12 mouse cellular contexts compared by ENCODE assay signal in the genomic region with DNA sequence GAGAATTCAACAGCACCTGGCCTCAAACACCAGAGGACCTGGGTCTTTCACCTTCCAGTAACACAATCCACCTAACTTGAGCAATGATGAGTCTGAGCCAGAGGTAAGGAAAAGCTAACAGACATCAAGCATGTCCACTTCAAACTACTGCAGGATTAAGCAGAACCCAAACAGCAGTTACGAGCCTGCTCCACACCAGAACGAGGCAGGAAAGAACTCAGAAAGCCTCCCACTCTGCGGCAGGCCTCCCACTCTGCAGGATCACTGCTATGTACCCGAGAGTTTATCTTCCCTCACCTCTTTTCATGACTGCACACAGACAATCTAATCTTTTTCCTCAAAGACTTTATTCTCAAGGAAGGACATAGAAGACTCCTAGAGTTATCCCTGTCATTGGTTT. TPM values are rescaled to one million over a fixed set of nuclear protein-coding genes. Genes with fewer than 3 reads are reported as not detected.
DNase-seq lines count a peak whose midpoint lies in the region; ATAC-seq lines count a peak whose summit lies in the region.
"Had no signal": no experiment of that assay in that cellular context is flagged by ENCODE, and none has a peak within 500 bp of the region (broad histone marks: within the 10 kb centered on the region; RNA-seq: fewer than 3 reads in every experiment).

No protein-coding gene starts in this region.

- peaks cover 81% of the 10 kb centered on the region for H3K36me3 ChIP-seq in hindbrain, embryonic 12.5 days
- peaks cover 28% of the 10 kb centered on the region for H3K36me3 ChIP-seq in hindbrain, embryonic 16.5 days (ENCODE audit: control insufficient read depth, insufficient read depth, low read length)
- peaks cover 82% of the 10 kb centered on the region for H3K36me3 ChIP-seq in embryonic facial prominence, embryonic 13.5 days
- peaks cover 93% of the 10 kb centered on the region for H3K36me3 ChIP-seq in limb, embryonic 13.5 days

- intact Hi-C loops in left cerebral cortex, postnatal 14 days (cut with DNase I), result no loop called here
- intact Hi-C loops in left cerebral cortex, postnatal 10 days (cut with DNase I), result no loop called here

- H3K4me3 ChIP-seq in hindbrain, embryonic 12.5 days, result no peak overlapping the region
- no peak overlapping the region for H3K4me3 ChIP-seq in hindbrain, embryonic 16.5 days (ENCODE audit: low read length)
- H3K4me3 ChIP-seq in embryonic facial prominence, embryonic 13.5 days, result no peak overlapping the region
- no peak overlapping the region for H3K4me3 ChIP-seq in limb, embryonic 13.5 days
- H3K4me3 ChIP-seq: embryonic facial prominence, embryonic 15.5 days had no signal

- no peaks in the 10 kb centered on the region for H3K27me3 ChIP-seq in hindbrain, embryonic 12.5 days
- no peaks in the 10 kb centered on the region for H3K27me3 ChIP-seq in hindbrain, embryonic 16.5 days (replicated peaks; ENCODE audit: control insufficient read depth, insufficient read depth, low read length)
- H3K27me3 ChIP-seq in embryonic facial prominence, embryonic 13.5 days, result no peaks in the 10 kb centered on the region
- H3K27me3 ChIP-seq in limb, embryonic 13.5 days, result no peaks in the 10 kb centered on the region
- H3K27me3 ChIP-seq: embryonic facial prominence, embryonic 15.5 days had no signal

- DNase-seq in left cerebral cortex, postnatal 14 days (ENCODE audit: low spot score in 2 of 2), result peak; percentile 41 to 42
- no peak for DNase-seq in left cerebral cortex, postnatal 10 days (ENCODE audit: extremely low spot score in 1 of 2, low spot score in 2 of 2)
- no peak for DNase-seq in cerebellum, postnatal 14 days
- DNase-seq: cerebellum, postnatal 25 days; forebrain, postnatal 0 days; kidney, adult 9 months; lung, embryonic 14.5 days had no signal

- H3K9me3 ChIP-seq in hindbrain, embryonic 12.5 days (replicated peaks), result no peaks in the 10 kb centered on the region
- no peaks in the 10 kb centered on the region for H3K9me3 ChIP-seq in hindbrain, embryonic 16.5 days (ENCODE audit: control insufficient read depth, low read length)
- H3K9me3 ChIP-seq in embryonic facial prominence, embryonic 13.5 days, result no peaks in the 10 kb centered on the region
- no peaks in the 10 kb centered on the region for H3K9me3 ChIP-seq in limb, embryonic 13.5 days
- H3K9me3 ChIP-seq: embryonic facial prominence, embryonic 15.5 days had no signal

- no peak overlapping the region for H3K4me2 ChIP-seq in hindbrain, embryonic 12.5 days (replicated peaks)
- H3K4me2 ChIP-seq in hindbrain, embryonic 16.5 days (ENCODE audit: low read length), result no peak overlapping the region
- no peak overlapping the region for H3K4me2 ChIP-seq in embryonic facial prominence, embryonic 13.5 days
- no peak overlapping the region for H3K4me2 ChIP-seq in limb, embryonic 13.5 days (replicated peaks)
- H3K4me2 ChIP-seq: embryonic facial prominence, embryonic 15.5 days; lung, embryonic 14.5 days had no signal

- ATAC-seq in hindbrain, embryonic 12.5 days (ENCODE audit: low FRiP score), result no peak
- no peak for ATAC-seq in hindbrain, embryonic 16.5 days
- ATAC-seq in embryonic facial prominence, embryonic 13.5 days (ENCODE audit: insufficient number of reproducible peaks, insufficient read depth, low FRiP score, low TSS enrichment, low read depth), result no peak
- ATAC-seq in limb, embryonic 13.5 days (ENCODE audit: low FRiP score, low read depth), result no peak
- ATAC-seq: forebrain, postnatal 0 days had no signal

- peaks cover 15% of the 10 kb centered on the region for H3K4me1 ChIP-seq in hindbrain, embryonic 12.5 days
- H3K4me1 ChIP-seq in hindbrain, embryonic 16.5 days (ENCODE audit: control insufficient read depth, insufficient read depth, low read depth, low read length), result peaks cover 6% of the 10 kb centered on the region; the same call in 1 of the 2 replicates
- H3K4me1 ChIP-seq in embryonic facial prominence, embryonic 13.5 days, result peaks cover 19% of the 10 kb centered on the region
- peaks cover 13% of the 10 kb centered on the region; the same call in 1 of the 2 replicates for H3K4me1 ChIP-seq in limb, embryonic 13.5 days

- 88% methylated on average over 4 of the region's 4 CpGs for WGBS in hindbrain, embryonic 12.5 days
- WGBS in hindbrain, embryonic 16.5 days, result 80% methylated on average over 4 of the region's 4 CpGs
- 76% methylated on average over 4 of the region's 4 CpGs for WGBS in embryonic facial prominence, embryonic 13.5 days
- WGBS in limb, embryonic 13.5 days, result 72% methylated on average over 4 of the region's 4 CpGs

- H3K9ac ChIP-seq in hindbrain, embryonic 12.5 days, result peak overlapping the region; percentile 27; the same call in 1 of the 2 replicates
- no peak overlapping the region for H3K9ac ChIP-seq in hindbrain, embryonic 16.5 days (ENCODE audit: low read depth, low read length)
- 0 out of 2 replicates have a peak overlapping the region, but pooled peaks have one; percentile 32 for H3K9ac ChIP-seq in embryonic facial prominence, embryonic 13.5 days
- peak overlapping the region; percentile 20; the same call in 1 of the 2 replicates for H3K9ac ChIP-seq in limb, embryonic 13.5 days
- H3K9ac ChIP-seq: embryonic facial prominence, embryonic 15.5 days; forebrain, postnatal 0 days; lung, embryonic 14.5 days had no signal

- H3K27ac ChIP-seq in hindbrain, embryonic 12.5 days, result no peak overlapping the region
- H3K27ac ChIP-seq in hindbrain, embryonic 16.5 days (ENCODE audit: low read depth, low read length), result no peak overlapping the region
- no peak overlapping the region for H3K27ac ChIP-seq in embryonic facial prominence, embryonic 13.5 days
- H3K27ac ChIP-seq in limb, embryonic 13.5 days, result no peak overlapping the region
- H3K27ac ChIP-seq: embryonic facial prominence, embryonic 15.5 days had no signal

RNA-seq across cellular contexts. Expression of a gene that starts 7.8 kb away (rescaled TPM):
- 32.3 and 35.3 TPM in 2 replicates for polyA plus RNA-seq in hindbrain, embryonic 12.5 days (2016; fragmentation: Nextera tagmentation; extraction: Ambion mirVana)
- polyA plus RNA-seq in hindbrain, embryonic 16.5 days (2015; fragmentation: Nextera tagmentation; extraction: Ambion mirVana), result 15.4 and 19.3 TPM in 2 replicates
- total RNA-seq in left cerebral cortex, postnatal 14 days (2021), result 10 to 100 TPM; 42.3 to 45.5 TPM
- total RNA-seq in left cerebral cortex, postnatal 10 days (2021), result 10 to 100 TPM; 43.6 to 46.3 TPM
- polyA plus RNA-seq in embryonic facial prominence, embryonic 13.5 days (2015; fragmentation: Nextera tagmentation; extraction: Ambion mirVana), result 22.7 and 27.9 TPM in 2 replicates
- 24.9 and 28.1 TPM in 2 replicates for polyA plus RNA-seq in limb, embryonic 13.5 days (2015; fragmentation: Nextera tagmentation; extraction: Ambion mirVana)

RNA-seq across cellular contexts. Expression of a gene that starts 28.2 kb away (rescaled TPM):
- 31.4 and 35.4 TPM in 2 replicates for polyA plus RNA-seq in hindbrain, embryonic 12.5 days (2016; fragmentation: Nextera tagmentation; extraction: Ambion mirVana)
- polyA plus RNA-seq in hindbrain, embryonic 16.5 days (2015; fragmentation: Nextera tagmentation; extraction: Ambion mirVana), result 24.9 and 25.6 TPM in 2 replicates
- 10 to 100 TPM; 18.8 to 20.8 TPM for total RNA-seq in left cerebral cortex, postnatal 14 days (2021)
- total RNA-seq in left cerebral cortex, postnatal 10 days (2021), result 10 to 100 TPM; 17.3 to 19.6 TPM
- 24.2 and 24.5 TPM in 2 replicates for polyA plus RNA-seq in embryonic facial prominence, embryonic 13.5 days (2015; fragmentation: Nextera tagmentation; extraction: Ambion mirVana)
- 25.7 and 26.7 TPM in 2 replicates for polyA plus RNA-seq in limb, embryonic 13.5 days (2015; fragmentation: Nextera tagmentation; extraction: Ambion mirVana)

RNA-seq across cellular contexts. Expression of a gene that starts 48.1 kb away (rescaled TPM):
- 107 and 110 TPM in 2 replicates for polyA plus RNA-seq in hindbrain, embryonic 12.5 days (2016; fragmentation: Nextera tagmentation; extraction: Ambion mirVana)
- 96.0 and 98.9 TPM in 2 replicates for polyA plus RNA-seq in hindbrain, embryonic 16.5 days (2015; fragmentation: Nextera tagmentation; extraction: Ambion mirVana)
- 100 to 1,000 TPM; 116 to 117 TPM for total RNA-seq in left cerebral cortex, postnatal 14 days (2021)
- 100 to 1,000 TPM; 126 to 129 TPM for total RNA-seq in left cerebral cortex, postnatal 10 days (2021)
- 92.3 and 98.7 TPM in 2 replicates for polyA plus RNA-seq in embryonic facial prominence, embryonic 13.5 days (2015; fragmentation: Nextera tagmentation; extraction: Ambion mirVana)
- 97.3 and 101 TPM in 2 replicates for polyA plus RNA-seq in limb, embryonic 13.5 days (2015; fragmentation: Nextera tagmentation; extraction: Ambion mirVana)

RNA-seq across cellular contexts. Expression of a gene that starts 48.1 kb away (rescaled TPM):
- polyA plus RNA-seq in hindbrain, embryonic 12.5 days (2016; fragmentation: Nextera tagmentation; extraction: Ambion mirVana), result 179 and 188 TPM in 2 replicates
- 158 and 169 TPM in 2 replicates for polyA plus RNA-seq in hindbrain, embryonic 16.5 days (2015; fragmentation: Nextera tagmentation; extraction: Ambion mirVana)
- total RNA-seq in left cerebral cortex, postnatal 14 days (2021), result 100 to 1,000 TPM; 172 to 175 TPM
- 100 to 1,000 TPM; 187 to 190 TPM for total RNA-seq in left cerebral cortex, postnatal 10 days (2021)
- 142 and 153 TPM in 2 replicates for polyA plus RNA-seq in embryonic facial prominence, embryonic 13.5 days (2015; fragmentation: Nextera tagmentation; extraction: Ambion mirVana)
- polyA plus RNA-seq in limb, embryonic 13.5 days (2015; fragmentation: Nextera tagmentation; extraction: Ambion mirVana), result 141 and 146 TPM in 2 replicates

RNA-seq across cellular contexts. Expression of a gene that starts 56.8 kb away (rescaled TPM):
- polyA plus RNA-seq in hindbrain, embryonic 12.5 days (2016; fragmentation: Nextera tagmentation; extraction: Ambion mirVana), result 36.2 and 37.3 TPM in 2 replicates
- 29.1 and 36.4 TPM in 2 replicates for polyA plus RNA-seq in hindbrain, embryonic 16.5 days (2015; fragmentation: Nextera tagmentation; extraction: Ambion mirVana)
- total RNA-seq in left cerebral cortex, postnatal 14 days (2021), result 10 to 100 TPM; 66.3 to 68.0 TPM
- 10 to 100 TPM; 78.8 to 80.9 TPM for total RNA-seq in left cerebral cortex, postnatal 10 days (2021)
- 33.9 and 38.9 TPM in 2 replicates for polyA plus RNA-seq in embryonic facial prominence, embryonic 13.5 days (2015; fragmentation: Nextera tagmentation; extraction: Ambion mirVana)
- polyA plus RNA-seq in limb, embryonic 13.5 days (2015; fragmentation: Nextera tagmentation; extraction: Ambion mirVana), result 29.3 and 36.1 TPM in 2 replicates

Comparison
In these comparisons a context has a peak if more than half of its experiments do, and no peak if none do; other contexts are left out.
1. DNase-seq: peak in left cerebral cortex, postnatal 14 days (2 of 2); none in left cerebral cortex, postnatal 10 days (0 of 2) and cerebellum, postnatal 14 days (0 of 2).